Mouse (Mus musculus): ENCODE results near the gene Slc24a4. TPM values are rescaled to one million over a fixed set of nuclear protein-coding genes. Genes with fewer than 3 reads are reported as not detected.
"Not testable (repeated sequence)": the region's sequence is repeated elsewhere in the genome, so short reads cannot be mapped to it uniquely, and the experiment has no call there.

Gene Slc24a4
- polyA plus RNA-seq, 1 experiment from 2014 or later = 0.54 TPM

GRCm38 (mm10) chr12:102210801-102211200 is 82.3 kb downstream of the Slc24a4 start:
- H3K27ac ChIP-seq (ENCODE audit: low read depth, low read length) = no peak overlapping the region
- no peaks in the 10 kb centered on the region for H3K4me1 ChIP-seq (replicated peaks; ENCODE audit: control insufficient read depth, insufficient read depth, low read length)
- ATAC-seq (ENCODE audit: low FRiP score) = no peak
- no peaks in the 10 kb centered on the region for H3K9me3 ChIP-seq (ENCODE audit: control insufficient read depth, low read length)
- WGBS = 97% methylated on average over 2 of the region's 2 CpGs
- H3K27me3 ChIP-seq (ENCODE audit: control insufficient read depth, insufficient read depth, low read length) = no peaks in the 10 kb centered on the region
- no peak overlapping the region for H3K4me3 ChIP-seq (ENCODE audit: low read depth, low read length)
- no peak overlapping the region for H3K9ac ChIP-seq (ENCODE audit: low read depth, low read length)
- H3K4me2 ChIP-seq (replicated peaks; ENCODE audit: low read depth, low read length) = no peak overlapping the region
- no peaks in the 10 kb centered on the region for H3K36me3 ChIP-seq (ENCODE audit: control insufficient read depth, insufficient read depth, low read length)
- DNase-seq (ENCODE audit: low spot score) = no peak

GRCm38 (mm10) chr12:102223404-102223803 is 94.9 kb downstream of the Slc24a4 start:
- no peaks in the 10 kb centered on the region for H3K36me3 ChIP-seq (ENCODE audit: control insufficient read depth, insufficient read depth, low read length)
- no peak for DNase-seq (ENCODE audit: low spot score)
- 92% methylated on average over 6 of the region's 6 CpGs for WGBS

GRCm38 (mm10) chr12:102224112-102224511 is 95.6 kb downstream of the Slc24a4 start:
- WGBS = 81% methylated on average over 2 of the region's 2 CpGs

More at GRCm38 (mm10) chr12:102223404-102223803, 94.9 kb downstream of the Slc24a4 start:
- Histone ChIP-seq H3K4me2 (replicated peaks; ENCODE audit: low read depth, low read length) (no peak overlapping the region), H3K9me3 (ENCODE audit: control insufficient read depth, low read length) (no peaks in the 10 kb centered on the region), H3K9ac (ENCODE audit: low read depth, low read length) (no peak overlapping the region), H3K27ac (ENCODE audit: low read depth, low read length) (no peak overlapping the region), H3K4me3 (ENCODE audit: low read depth, low read length) (no peak overlapping the region), H3K4me1 (replicated peaks; ENCODE audit: control insufficient read depth, insufficient read depth, low read length) (no peaks in the 10 kb centered on the region), H3K27me3 (ENCODE audit: control insufficient read depth, insufficient read depth, low read length) (no peaks in the 10 kb centered on the region)
- ATAC-seq (ENCODE audit: low FRiP score) = no peak

GRCm38 (mm10) chr12:102225165-102225564 is 96.6 kb downstream of the Slc24a4 start:
- Histone ChIP-seq H3K27ac (ENCODE audit: low read depth, low read length) (no peak overlapping the region), H3K4me2 (replicated peaks; ENCODE audit: low read depth, low read length) (no peak overlapping the region), H3K4me1 (replicated peaks; ENCODE audit: control insufficient read depth, insufficient read depth, low read length) (no peaks in the 10 kb centered on the region), H3K27me3 (ENCODE audit: control insufficient read depth, insufficient read depth, low read length) (no peaks in the 10 kb centered on the region), H3K9ac (ENCODE audit: low read depth, low read length) (no peak overlapping the region), H3K9me3 (ENCODE audit: control insufficient read depth, low read length) (no peaks in the 10 kb centered on the region), H3K4me3 (ENCODE audit: low read depth, low read length) (no peak overlapping the region), H3K36me3 (ENCODE audit: control insufficient read depth, insufficient read depth, low read length) (no peaks in the 10 kb centered on the region)
- WGBS = 53% methylated on average over 3 of the region's 3 CpGs
- ATAC-seq (ENCODE audit: low FRiP score) = no peak
- no peak for DNase-seq (ENCODE audit: low spot score)

More at GRCm38 (mm10) chr12:102224112-102224511, 95.6 kb downstream of the Slc24a4 start:
- not testable (repeated sequence) for H3K9ac ChIP-seq (ENCODE audit: low read depth, low read length); H3K4me1 ChIP-seq (replicated peaks; ENCODE audit: control insufficient read depth, insufficient read depth, low read length); H3K4me2 ChIP-seq (replicated peaks; ENCODE audit: low read depth, low read length); H3K9me3 ChIP-seq (ENCODE audit: control insufficient read depth, low read length); H3K4me3 ChIP-seq (ENCODE audit: low read depth, low read length); H3K27me3 ChIP-seq (ENCODE audit: control insufficient read depth, insufficient read depth, low read length); H3K27ac ChIP-seq (ENCODE audit: low read depth, low read length); ATAC-seq (ENCODE audit: low FRiP score); H3K36me3 ChIP-seq (ENCODE audit: control insufficient read depth, insufficient read depth, low read length); DNase-seq (ENCODE audit: low spot score)

- no peak for DNase-seq (ENCODE audit: low spot score)
- no peak overlapping the region for H3K4me2 ChIP-seq (replicated peaks; ENCODE audit: low read depth, low read length)
- no peaks in the 10 kb centered on the region for H3K4me1 ChIP-seq (replicated peaks; ENCODE audit: control insufficient read depth, insufficient read depth, low read length)
- no peak overlapping the region for H3K4me3 ChIP-seq (ENCODE audit: low read depth, low read length)
- H3K27me3 ChIP-seq (ENCODE audit: control insufficient read depth, insufficient read depth, low read length) = no peaks in the 10 kb centered on the region
- H3K27ac ChIP-seq (ENCODE audit: low read depth, low read length) = no peak overlapping the region
- WGBS = 81% methylated on average over 3 of the region's 3 CpGs
- H3K36me3 ChIP-seq (ENCODE audit: control insufficient read depth, insufficient read depth, low read length) = no peaks in the 10 kb centered on the region
- no peak for ATAC-seq (ENCODE audit: low FRiP score)
- H3K9ac ChIP-seq (ENCODE audit: low read depth, low read length) = no peak overlapping the region
- H3K9me3 ChIP-seq (ENCODE audit: control insufficient read depth, low read length) = no peaks in the 10 kb centered on the region
Measured at GRCm38 (mm10) chr12:102235551-102235950, 107.0 kb downstream of the Slc24a4 start.

GRCm38 (mm10) chr12:102236317-102236716 is 107.8 kb downstream of the Slc24a4 start:
- 88% methylated on average over 6 of the region's 6 CpGs for WGBS
- H3K4me3 ChIP-seq (ENCODE audit: low read depth, low read length) = no peak overlapping the region
- no peak for ATAC-seq (ENCODE audit: low FRiP score)

GRCm38 (mm10) chr12:102242076-102242722 is 113.7 kb downstream of the Slc24a4 start:
- ATAC-seq (ENCODE audit: low FRiP score) (no peak), DNase-seq (ENCODE audit: low spot score) (no peak)
- H3K27ac ChIP-seq (ENCODE audit: low read depth, low read length) = no peak overlapping the region
- no peaks in the 10 kb centered on the region for H3K36me3 ChIP-seq (ENCODE audit: control insufficient read depth, insufficient read depth, low read length)
- no peak overlapping the region for H3K9ac ChIP-seq (ENCODE audit: low read depth, low read length)
- no peaks in the 10 kb centered on the region for H3K9me3 ChIP-seq (ENCODE audit: control insufficient read depth, low read length)
- H3K27me3 ChIP-seq (ENCODE audit: control insufficient read depth, insufficient read depth, low read length) = no peaks in the 10 kb centered on the region
- no peak overlapping the region for H3K4me3 ChIP-seq (ENCODE audit: low read depth, low read length)
- H3K4me1 ChIP-seq (replicated peaks; ENCODE audit: control insufficient read depth, insufficient read depth, low read length) = no peaks in the 10 kb centered on the region
- no peak overlapping the region for H3K4me2 ChIP-seq (replicated peaks; ENCODE audit: low read depth, low read length)
- WGBS = 73% methylated on average over 6 of the region's 6 CpGs

More at GRCm38 (mm10) chr12:102236317-102236716, 107.8 kb downstream of the Slc24a4 start:
- DNase-seq (ENCODE audit: low spot score) = no peak
- Histone ChIP-seq H3K4me1 (replicated peaks; ENCODE audit: control insufficient read depth, insufficient read depth, low read length) (no peaks in the 10 kb centered on the region), H3K9me3 (ENCODE audit: control insufficient read depth, low read length) (no peaks in the 10 kb centered on the region), H3K27me3 (ENCODE audit: control insufficient read depth, insufficient read depth, low read length) (no peaks in the 10 kb centered on the region), H3K36me3 (ENCODE audit: control insufficient read depth, insufficient read depth, low read length) (no peaks in the 10 kb centered on the region), H3K9ac (ENCODE audit: low read depth, low read length) (no peak overlapping the region), H3K27ac (ENCODE audit: low read depth, low read length) (no peak overlapping the region), H3K4me2 (replicated peaks; ENCODE audit: low read depth, low read length) (no peak overlapping the region)

GRCm38 (mm10) chr12:102243915-102244314 is 115.4 kb downstream of the Slc24a4 start:
- DNase-seq (ENCODE audit: low spot score) = no peak
- Histone ChIP-seq H3K4me3 (ENCODE audit: low read depth, low read length) (no peak overlapping the region), H3K9ac (ENCODE audit: low read depth, low read length) (no peak overlapping the region), H3K4me2 (replicated peaks; ENCODE audit: low read depth, low read length) (no peak overlapping the region), H3K27ac (ENCODE audit: low read depth, low read length) (no peak overlapping the region), H3K36me3 (ENCODE audit: control insufficient read depth, insufficient read depth, low read length) (no peaks in the 10 kb centered on the region), H3K27me3 (ENCODE audit: control insufficient read depth, insufficient read depth, low read length) (no peaks in the 10 kb centered on the region), H3K4me1 (replicated peaks; ENCODE audit: control insufficient read depth, insufficient read depth, low read length) (no peaks in the 10 kb centered on the region), H3K9me3 (ENCODE audit: control insufficient read depth, low read length) (no peaks in the 10 kb centered on the region)
- no peak for ATAC-seq (ENCODE audit: low FRiP score)
- WGBS = 63% methylated on average over 1 of the region's 1 CpGs

- no peaks in the 10 kb centered on the region for H3K36me3 ChIP-seq (ENCODE audit: control insufficient read depth, insufficient read depth, low read length)
- no peak overlapping the region for H3K9ac ChIP-seq (ENCODE audit: low read depth, low read length)
- no peaks in the 10 kb centered on the region for H3K4me1 ChIP-seq (replicated peaks; ENCODE audit: control insufficient read depth, insufficient read depth, low read length)
- 88% methylated on average over 5 of the region's 5 CpGs for WGBS
- ATAC-seq (ENCODE audit: low FRiP score) (no peak), DNase-seq (ENCODE audit: low spot score) (no peak)
- no peaks in the 10 kb centered on the region for H3K27me3 ChIP-seq (ENCODE audit: control insufficient read depth, insufficient read depth, low read length)
- H3K4me2 ChIP-seq (replicated peaks; ENCODE audit: low read depth, low read length) = no peak overlapping the region
- no peak overlapping the region for H3K4me3 ChIP-seq (ENCODE audit: low read depth, low read length)
- no peak overlapping the region for H3K27ac ChIP-seq (ENCODE audit: low read depth, low read length)
- H3K9me3 ChIP-seq (ENCODE audit: control insufficient read depth, low read length) = no peaks in the 10 kb centered on the region
Measured at GRCm38 (mm10) chr12:102246226-102246625, 117.7 kb downstream of the Slc24a4 start.

All from hindbrain, embryonic 11.5 days (tissue).